Mouse (Mus musculus) cerebellum, adult 2 months (tissue): ENCODE data around the gene Hapln2.

Source experiments
- CTCF ChIP-seq: fragments of 200-500 bp; IDR thresholded peaks from 2 replicates; pipeline ENCODE4 v1.5.1; 2011; ENCODE audit warnings: low read depth, mild to moderate bottlenecking, control low read depth, low read length, moderate library complexity, borderline replicate concordance; ENCODE audit not compliant: insufficient read depth
- POLR2A ChIP-seq: fragments of 200-500 bp; IDR thresholded peaks from 2 replicates; pipeline ENCODE4 v1.6.1; 2011; ENCODE audit warnings: low read length, control low read depth, borderline replicate concordance; ENCODE audit not compliant: insufficient read depth

DNA sequence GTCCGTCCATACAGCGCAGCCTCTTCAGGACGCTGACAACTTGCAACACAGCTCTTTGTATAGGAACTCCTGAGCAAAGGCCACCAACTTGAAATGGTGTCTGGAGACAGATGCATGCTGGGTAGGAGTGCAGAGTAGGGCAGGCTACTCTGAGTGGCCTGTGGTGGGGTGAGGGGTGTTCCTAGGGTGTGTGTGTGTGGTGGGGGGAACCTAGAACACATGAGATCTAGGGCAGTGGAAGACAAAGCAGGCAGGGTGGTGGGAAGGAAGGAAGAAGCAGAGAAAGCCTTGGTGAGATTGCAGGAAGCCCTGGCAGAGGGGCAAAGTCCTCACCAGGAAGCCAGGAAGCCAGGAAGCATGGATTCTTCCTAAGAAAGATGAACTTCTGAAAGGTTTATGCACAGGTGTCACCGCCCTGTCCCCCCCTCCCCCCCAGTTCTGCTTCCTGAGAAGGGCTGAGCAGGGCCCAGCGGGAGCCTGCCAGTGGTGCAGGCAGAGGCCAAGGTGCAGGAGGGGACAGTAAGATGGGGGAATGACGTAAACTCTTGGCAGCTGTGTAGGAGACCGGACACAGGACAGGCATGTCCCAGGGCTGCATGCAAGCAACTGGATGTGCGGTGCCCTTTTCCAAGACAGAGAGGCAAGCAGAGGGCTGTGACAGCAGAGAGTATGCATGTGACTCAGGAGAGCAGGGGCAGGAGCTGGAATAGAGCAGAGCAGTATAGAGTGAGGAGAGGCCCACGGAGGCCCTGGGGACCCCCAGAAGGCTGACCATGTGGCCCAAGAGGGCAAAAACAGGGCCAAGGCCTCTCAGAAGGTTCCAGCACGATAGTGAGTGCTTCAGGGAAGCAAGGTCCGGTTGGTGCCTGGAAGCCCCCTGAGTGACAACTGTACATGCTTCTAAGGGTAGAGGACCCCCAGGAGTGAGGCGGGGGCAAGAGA is 45.2 kb downstream of the Hapln2 start:
- TF ChIP-seq POLR2A (no peak), CTCF (no peak)
